Mouse (Mus musculus) erythroblast, adult 5-6 weeks (primary cell): ENCODE data around the gene Apol9b. TPM values are rescaled to one million over a fixed set of nuclear protein-coding genes. Genes with fewer than 3 reads are reported as not detected.

ENCODE experiments used
- ATAC-seq: replicated peaks from 2 replicates; pipeline ENCODE4 v1.8.0; 2016; ENCODE audit warnings: moderate number of reproducible peaks, mild to moderate bottlenecking, moderate TSS enrichment, inconsistent platforms; ENCODE audit not compliant: poor library complexity, low FRiP score, severe bottlenecking
- total RNA-seq, 2 experiments: library from RNA; stranded (forward) in 1 of 2; stranded (reverse) in 1 of 2; fragments of 150-400 nt in 1 of 2; fragments of 200-764, 138-1000 nt in 1 of 2; gene quantifications; 2 replicates each; pipeline versions ENCODE4 v1.2.3 to v1.2.4; 2015 to 2017; ENCODE audit warnings: low replicate concordance in 2 of 2

Gene Apol9b
- total RNA-seq, 2 experiments from 2014 or later, result not detected

- no peak for ATAC-seq
Observed at GRCm38 (mm10) chr15:77770942-77771341, 42.1 kb downstream of the Apol9b start.

- peak; percentile 91 for ATAC-seq
Observed at GRCm38 (mm10) chr15:77773099-77773915, 44.5 kb downstream of the Apol9b start.

GRCm38 (mm10) chr15:77774303-77774702 is 45.5 kb downstream of the Apol9b start:
- no peak for ATAC-seq

GRCm38 (mm10) chr15:77775186-77775963 is 46.5 kb downstream of the Apol9b start:
- peak; percentile 48 for ATAC-seq

GRCm38 (mm10) chr15:77782449-77783014 is 53.7 kb downstream of the Apol9b start:
- ATAC-seq, result 0 out of 2 replicates have a peak, but pooled peaks have one; percentile 24

GRCm38 (mm10) chr15:77784039-77784824 is 55.4 kb downstream of the Apol9b start:
- no peak for ATAC-seq

- no peak for ATAC-seq
Observed at GRCm38 (mm10) chr15:77785807-77786206, 57.0 kb downstream of the Apol9b start.

Other genes with a start within 250 kb of the Apol9b start
- 28.8 and 46.8 TPM in 2 replicates for gene Apol11a, start 220.8 kb upstream of the Apol9b start, total RNA-seq (2015; ENCODE audit: low replicate concordance)
- 177 and 208 TPM in 2 replicates for gene Apol11a, start 220.8 kb upstream of the Apol9b start, total RNA-seq (2017; ENCODE audit: low replicate concordance)
- not detected in 2 replicates for gene Apol7c, start 195.7 kb upstream of the Apol9b start, total RNA-seq (2015; ENCODE audit: low replicate concordance)
- 1.3 TPM in 1 of 2 replicates, not detected in the other for gene Apol7c, start 195.7 kb upstream of the Apol9b start, total RNA-seq (2017; ENCODE audit: low replicate concordance)
- gene 1700025B11Rik, start 167.1 kb upstream of the Apol9b start, total RNA-seq (2015; ENCODE audit: low replicate concordance), result not detected in 2 replicates
- not detected in 2 replicates for gene 1700025B11Rik, start 167.1 kb upstream of the Apol9b start, total RNA-seq (2017; ENCODE audit: low replicate concordance)
- gene Apol10b, start 132.9 kb upstream of the Apol9b start, total RNA-seq (2015; ENCODE audit: low replicate concordance), result 0.19 TPM in 1 of 2 replicates, not detected in the other
- 0.17 and 1.1 TPM in 2 replicates for gene Apol10b, start 132.9 kb upstream of the Apol9b start, total RNA-seq (2017; ENCODE audit: low replicate concordance)
- gene Gm36245, start 129.8 kb upstream of the Apol9b start, total RNA-seq (2015; ENCODE audit: low replicate concordance), result not detected in 2 replicates
- not detected in 2 replicates for gene Gm36245, start 129.8 kb upstream of the Apol9b start, total RNA-seq (2017; ENCODE audit: low replicate concordance)
- 391 and 419 TPM in 2 replicates for gene Apol11b, start 85.8 kb upstream of the Apol9b start, total RNA-seq (2015; ENCODE audit: low replicate concordance)
- gene Apol11b, start 85.8 kb upstream of the Apol9b start, total RNA-seq (2017; ENCODE audit: low replicate concordance), result 1,087 and 1,183 TPM in 2 replicates
- 1.0 TPM in 1 of 2 replicates, not detected in the other for gene Apol7e, start 30.2 kb upstream of the Apol9b start, total RNA-seq (2015; ENCODE audit: low replicate concordance)
- 0.09 TPM in 1 of 2 replicates, not detected in the other for gene Apol7e, start 30.2 kb upstream of the Apol9b start, total RNA-seq (2017; ENCODE audit: low replicate concordance)
- gene Apol8, start 28.0 kb downstream of the Apol9b start, total RNA-seq (2015; ENCODE audit: low replicate concordance), result 44.6 and 58.5 TPM in 2 replicates
- gene Apol8, start 28.0 kb downstream of the Apol9b start, total RNA-seq (2017; ENCODE audit: low replicate concordance), result 77.3 and 107 TPM in 2 replicates
- 105 and 110 TPM in 2 replicates for gene Myh9, start 113.1 kb downstream of the Apol9b start, total RNA-seq (2015; ENCODE audit: low replicate concordance)
- gene Myh9, start 113.1 kb downstream of the Apol9b start, total RNA-seq (2017; ENCODE audit: low replicate concordance), result 158 and 246 TPM in 2 replicates
- gene Txn2, start 200.0 kb downstream of the Apol9b start, total RNA-seq (2015; ENCODE audit: low replicate concordance), result 63.7 and 67.4 TPM in 2 replicates
- gene Txn2, start 200.0 kb downstream of the Apol9b start, total RNA-seq (2017; ENCODE audit: low replicate concordance), result 16.9 and 29.4 TPM in 2 replicates
- 2.1 and 5.9 TPM in 2 replicates for gene Foxred2, start 227.7 kb downstream of the Apol9b start, total RNA-seq (2015; ENCODE audit: low replicate concordance)
- gene Foxred2, start 227.7 kb downstream of the Apol9b start, total RNA-seq (2017; ENCODE audit: low replicate concordance), result 2.5 and 4.7 TPM in 2 replicates
- 41.5 and 85.3 TPM in 2 replicates for gene Eif3d, start 241.8 kb downstream of the Apol9b start, total RNA-seq (2015; ENCODE audit: low replicate concordance)
- 47.5 and 50.3 TPM in 2 replicates for gene Eif3d, start 241.8 kb downstream of the Apol9b start, total RNA-seq (2017; ENCODE audit: low replicate concordance)